Mouse (Mus musculus) small intestine, adult 2 months (tissue): Measurements from ENCODE around the gene Ptgfrn. TPM values are rescaled to one million over a fixed set of nuclear protein-coding genes. Genes with fewer than 3 reads are reported as not detected.

Experiments used
- H3K27ac ChIP-seq: fragments of 200-500 bp; 2 replicates; pipeline ENCODE4 v1.5.1; 2012; ENCODE audit warnings: low read depth, low read length, control low read depth, inconsistent platforms; ENCODE audit not compliant: insufficient read depth
- H3K27me3 ChIP-seq: fragments of 200-500 bp; 2 replicates; pipeline ENCODE4 v1.6.1; 2012; ENCODE audit warnings: mild to moderate bottlenecking, moderate library complexity, low read length, inconsistent platforms; ENCODE audit not compliant: control insufficient read depth, insufficient read depth
- H3K36me3 ChIP-seq: fragments of 200-500 bp; 2 replicates; pipeline ENCODE4 v1.6.1; 2012; ENCODE audit warnings: mild to moderate bottlenecking, low read length, control low read depth, inconsistent platforms; ENCODE audit not compliant: control insufficient read depth, insufficient read depth
- H3K4me1 ChIP-seq: fragments of 200-500 bp; 2 replicates; pipeline ENCODE4 v1.6.1; 2012; ENCODE audit warnings: low read length, inconsistent platforms, mixed read lengths; ENCODE audit not compliant: control insufficient read depth, insufficient read depth, insufficient read length
- H3K4me3 ChIP-seq: fragments of 200-500 bp; 2 replicates; pipeline ENCODE4 v1.5.1; 2012; ENCODE audit warnings: low read depth, mild to moderate bottlenecking, control low read depth, inconsistent platforms, low read length, moderate library complexity
- CTCF ChIP-seq: fragments of 200-500 bp; IDR thresholded peaks from 2 replicates; pipeline ENCODE4 v1.5.1; 2012; ENCODE audit warnings: low read depth, mild to moderate bottlenecking, control low read depth, inconsistent platforms, low read length, moderate library complexity, mixed read lengths; ENCODE audit not compliant: insufficient replicate concordance, insufficient read length; ENCODE audit errors: extremely low read depth
- POLR2A ChIP-seq: fragments of 200-500 bp; IDR thresholded peaks from 2 replicates; pipeline ENCODE4 v1.6.1; 2012; ENCODE audit warnings: low read depth, mild to moderate bottlenecking, control low read depth, inconsistent platforms, low read length, moderate library complexity
- WGBS: fragments of 180-500 bp; shearing (Covaris S2); methylation state at CpG from one replicate; pipeline ENCODE4 v1.1.7; 2018; 5-methylcytosine and 5-hydroxymethylcytosine counted together
- polyA plus RNA-seq: library from polyadenylated mRNA; depleted of rRNA; stranded (reverse); fragments of >200 nt; gene quantifications from 2 replicates; pipeline ENCODE4 v1.2.3, GENCODE M21; 2012

Ptgfrn gene
- polyA plus RNA-seq, 1 experiment, result 26.2 TPM

GRCm38 (mm10) chr3:101013536-101013935, 96.5 kb downstream of the Ptgfrn start:
- H3K27me3 ChIP-seq, result no peaks in the 10 kb centered on the region
- no peak overlapping the region for H3K4me3 ChIP-seq
- H3K4me1 ChIP-seq, result peaks cover 14% of the 10 kb centered on the region
- no peaks in the 10 kb centered on the region for H3K36me3 ChIP-seq
- TF ChIP-seq POLR2A, result no peak
- TF ChIP-seq CTCF, result no peak
- no peak overlapping the region for H3K27ac ChIP-seq
- WGBS, result 87% methylated on average over 3 of the region's 3 CpGs

DNA sequence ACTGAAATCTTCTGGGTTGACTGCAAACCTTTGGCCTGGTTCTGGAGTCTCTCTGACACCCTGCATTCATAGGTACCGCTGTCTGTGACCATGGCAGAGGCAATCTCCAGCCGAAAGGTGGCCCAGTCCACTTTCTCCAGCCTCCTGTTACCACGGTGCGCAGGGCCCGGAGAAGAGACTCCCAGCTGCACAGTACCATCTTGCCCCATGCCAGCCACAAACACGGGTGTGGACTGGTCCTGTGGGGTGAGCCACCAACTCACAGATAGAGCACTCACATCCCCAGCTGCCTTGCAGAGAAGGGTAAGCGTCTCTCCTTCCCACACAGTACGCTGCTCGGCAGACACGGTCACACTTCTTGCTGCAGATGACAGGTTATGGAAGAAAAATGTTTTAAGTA, 97.1 kb downstream of the Ptgfrn start:
- no peak overlapping the region for H3K4me3 ChIP-seq
- H3K27ac ChIP-seq, result no peak overlapping the region
- WGBS, result 91% methylated on average over 10 of the region's 10 CpGs
- H3K36me3 ChIP-seq, result no peaks in the 10 kb centered on the region
- no peaks in the 10 kb centered on the region for H3K27me3 ChIP-seq
- H3K4me1 ChIP-seq, result peaks cover 13% of the 10 kb centered on the region
- TF ChIP-seq POLR2A (no peak), CTCF (no peak)

- Histone ChIP-seq H3K36me3 (no peaks in the 10 kb centered on the region), H3K27ac (peak overlapping the region; percentile 61; the same call in 1 of the 2 replicates), H3K27me3 (no peaks in the 10 kb centered on the region), H3K4me3 (no peak overlapping the region), H3K4me1 (peaks cover 13% of the 10 kb centered on the region)
- TF ChIP-seq POLR2A, result no peak
- TF ChIP-seq CTCF, result no peak
- 92% methylated on average over 8 of the region's 8 CpGs for WGBS
Measured at GRCm38 (mm10) chr3:101012597-101012996, 97.5 kb downstream of the Ptgfrn start.

GRCm38 (mm10) chr3:101012131-101012571, 97.9 kb downstream of the Ptgfrn start:
- H3K36me3 ChIP-seq, result no peaks in the 10 kb centered on the region
- H3K27me3 ChIP-seq, result no peaks in the 10 kb centered on the region
- TF ChIP-seq CTCF (no peak), POLR2A (no peak)
- H3K4me1 ChIP-seq, result peaks cover 13% of the 10 kb centered on the region
- H3K27ac ChIP-seq, result peak overlapping the region; percentile 61
- H3K4me3 ChIP-seq, result no peak overlapping the region; the same call in 1 of the 2 replicates
- 68% methylated on average over 10 of the region's 10 CpGs for WGBS

DNA sequence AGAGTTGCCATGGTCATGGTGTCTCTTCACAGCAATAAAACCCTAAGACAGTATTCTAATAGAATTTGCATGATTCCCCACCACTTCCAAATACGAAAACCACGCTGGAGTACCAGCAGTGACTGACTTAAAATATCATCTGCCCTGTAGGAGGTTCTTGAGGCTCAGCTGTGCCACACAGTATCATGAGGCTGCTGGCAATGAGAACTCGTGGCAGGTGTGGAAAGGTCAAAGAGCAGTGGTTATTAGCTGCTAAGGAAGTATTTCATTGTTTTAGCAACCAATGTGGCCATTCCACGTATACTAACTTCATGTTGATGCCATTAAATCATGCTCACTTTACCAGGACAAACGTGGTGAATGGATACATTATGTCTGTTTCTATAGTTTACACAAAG, 98.9 kb downstream of the Ptgfrn start:
- H3K4me1 ChIP-seq, result peaks cover 13% of the 10 kb centered on the region
- H3K36me3 ChIP-seq, result no peaks in the 10 kb centered on the region
- peak overlapping the region; percentile 66 for H3K27ac ChIP-seq
- 21% methylated on average over 5 of the region's 5 CpGs for WGBS
- no peak overlapping the region for H3K4me3 ChIP-seq
- TF ChIP-seq POLR2A (no peak), CTCF (no peak)
- H3K27me3 ChIP-seq, result no peaks in the 10 kb centered on the region

DNA sequence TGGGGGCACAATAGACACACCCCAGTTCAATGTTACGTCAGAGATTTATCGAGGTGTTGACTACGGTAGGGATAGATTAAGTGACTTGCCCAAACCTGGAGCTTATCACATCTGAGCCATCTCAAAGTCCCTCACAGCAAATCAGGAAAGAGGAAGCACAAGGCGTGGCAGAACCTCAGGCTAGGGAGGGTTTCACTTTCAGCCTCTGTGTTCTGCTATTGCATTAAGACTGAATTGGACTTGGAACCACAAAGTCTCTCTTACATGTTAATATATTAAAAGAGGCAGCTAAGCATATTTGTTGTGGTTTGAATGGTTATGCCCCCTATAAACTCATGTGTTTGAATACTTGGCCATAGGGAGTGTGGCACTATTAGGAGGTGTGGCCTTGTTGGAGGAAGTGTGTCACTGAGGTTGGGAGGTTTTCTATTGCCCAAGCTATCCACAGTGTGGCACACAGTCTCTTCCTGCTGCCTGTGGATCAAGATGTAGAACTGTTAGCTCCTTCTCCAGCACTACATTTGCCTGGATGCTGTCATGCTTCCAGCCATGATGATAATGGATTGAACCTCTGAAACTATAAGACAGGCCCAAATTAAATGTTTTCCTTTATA, 99.4 kb downstream of the Ptgfrn start:
- H3K27ac ChIP-seq, result peak overlapping the region; percentile 66
- no peaks in the 10 kb centered on the region for H3K36me3 ChIP-seq
- H3K4me1 ChIP-seq, result peaks cover 13% of the 10 kb centered on the region
- H3K4me3 ChIP-seq, result no peak overlapping the region
- WGBS, result 20% methylated on average over 4 of the region's 4 CpGs
- TF ChIP-seq CTCF (no peak), POLR2A (no peak)
- no peaks in the 10 kb centered on the region for H3K27me3 ChIP-seq

DNA sequence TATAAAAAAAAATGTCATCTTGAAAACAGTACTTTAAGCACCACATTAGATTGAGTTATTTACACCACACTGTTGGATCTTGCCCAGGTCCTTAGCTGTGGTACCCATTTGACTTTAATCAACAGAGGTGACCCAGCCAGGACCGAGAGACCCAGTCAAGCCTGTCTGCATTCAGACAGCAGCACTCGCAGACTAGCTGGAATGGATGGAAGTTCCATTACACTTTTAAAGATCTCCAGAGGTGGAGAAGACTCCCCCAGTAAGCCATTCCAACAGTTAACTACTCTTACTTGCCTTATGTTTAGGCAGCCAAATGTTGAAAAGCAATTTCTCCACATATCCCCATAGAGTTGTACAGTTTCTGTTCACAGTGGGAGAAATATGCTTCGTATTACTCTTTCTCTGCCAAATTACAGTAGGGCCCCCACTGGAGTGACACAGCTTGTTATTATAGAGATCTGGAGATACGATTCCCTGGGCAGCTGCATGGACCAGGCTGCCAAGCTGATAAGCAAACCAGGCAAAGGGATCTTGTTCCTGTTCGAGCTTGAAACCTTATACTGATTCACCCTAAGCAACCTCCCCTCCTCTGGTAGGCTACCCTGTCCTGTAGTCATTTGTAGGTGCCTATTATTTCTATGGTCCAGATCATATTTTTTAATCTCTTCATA, 102.8 kb downstream of the Ptgfrn start:
- Histone ChIP-seq H3K36me3 (no peaks in the 10 kb centered on the region), H3K4me3 (no peak overlapping the region), H3K4me1 (peaks cover 11% of the 10 kb centered on the region), H3K27ac (no peak overlapping the region), H3K27me3 (no peaks in the 10 kb centered on the region)
- TF ChIP-seq POLR2A (no peak), CTCF (no peak)
- 39% methylated on average over 5 of the region's 5 CpGs for WGBS
